In the genomic region with DNA sequence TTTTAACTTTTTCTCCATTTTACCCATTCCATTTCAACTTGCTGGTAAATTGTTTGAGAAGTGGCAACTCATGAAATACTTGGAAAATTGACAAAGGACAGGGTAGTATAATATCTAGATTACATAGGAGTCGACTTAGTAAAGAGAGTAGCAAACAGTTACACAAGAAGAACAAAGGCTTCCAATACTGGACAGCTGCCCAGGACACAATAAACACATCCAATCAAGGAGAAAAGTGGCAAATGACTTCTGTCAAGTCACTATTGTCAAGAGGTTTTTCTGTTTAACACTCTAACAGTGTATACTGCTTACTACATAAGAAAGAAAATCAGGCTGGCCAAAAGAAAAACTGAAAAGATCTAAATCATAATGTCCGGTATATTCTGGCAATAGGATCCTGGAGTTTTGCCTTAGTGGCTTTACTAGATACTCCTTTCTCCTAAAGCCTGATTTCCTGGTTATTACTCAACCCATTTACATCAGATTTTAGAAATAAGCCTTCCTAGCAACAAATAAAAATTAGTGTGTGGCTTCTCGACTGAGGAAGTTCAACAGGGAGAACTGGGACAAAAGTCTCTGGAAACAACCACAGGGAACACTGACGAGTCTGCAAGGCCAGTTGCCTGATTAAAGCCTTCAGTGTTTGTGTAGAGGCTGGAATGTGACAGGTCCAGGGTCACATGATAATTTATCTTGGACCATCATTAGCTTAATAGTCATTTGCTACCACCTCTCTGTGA, we compare ENCODE assay signal across 10 mouse cellular contexts. TPM values are rescaled to one million over a fixed set of nuclear protein-coding genes. Genes with fewer than 3 reads are reported as not detected.
DNase-seq lines count a peak whose midpoint lies in the region; ATAC-seq and TF ChIP-seq lines count a peak whose summit lies in the region.
"Had no signal": no experiment of that assay in that cellular context is flagged by ENCODE, and none has a peak within 500 bp of the region (broad histone marks: within the 10 kb centered on the region; RNA-seq: fewer than 3 reads in every experiment).

No protein-coding gene starts in this region.

- H3K9me3 ChIP-seq in heart, embryonic 14.5 days (ENCODE audit: control insufficient read depth, low read length) = no peaks in the 10 kb centered on the region
- no peaks in the 10 kb centered on the region for H3K9me3 ChIP-seq in E14TG2a.4 (ENCODE audit: low read length)
- H3K9me3 ChIP-seq in liver, embryonic 16.5 days (replicated peaks; ENCODE audit: control insufficient read depth, low read length) = no peaks in the 10 kb centered on the region

- no peaks in the 10 kb centered on the region for H3K36me3 ChIP-seq in heart, embryonic 14.5 days (ENCODE audit: control insufficient read depth, insufficient read depth, low read length)
- H3K36me3 ChIP-seq in E14TG2a.4 (ENCODE audit: insufficient read depth, low read length) = no peaks in the 10 kb centered on the region; the same call in 1 of the 2 replicates
- no peaks in the 10 kb centered on the region for H3K36me3 ChIP-seq in liver, embryonic 16.5 days (ENCODE audit: control insufficient read depth, insufficient read depth)

- WGBS in heart, embryonic 14.5 days = 80% methylated on average over 4 of the region's 4 CpGs
- WGBS in liver, embryonic 16.5 days (ENCODE audit: insufficient replicate concordance) = 61% methylated on average over 4 of the region's 4 CpGs

- intact Hi-C loops in heart, postnatal 14 days (cut with DNase I) = loop anchor here (2.0 to 10.0 kb wide), 2 partner anchors 49 to 207 kb away; no protein-coding TSS in a partner anchor

- no peaks in the 10 kb centered on the region for H3K27me3 ChIP-seq in heart, embryonic 14.5 days (ENCODE audit: control insufficient read depth, insufficient read depth, low read length)
- H3K27me3 ChIP-seq in E14TG2a.4 (ENCODE audit: insufficient read depth, low read length) = no peaks in the 10 kb centered on the region
- H3K27me3 ChIP-seq in liver, embryonic 16.5 days (ENCODE audit: control insufficient read depth, insufficient read depth, low read depth, low read length) = no peaks in the 10 kb centered on the region

- H3K9ac ChIP-seq in heart, embryonic 14.5 days (ENCODE audit: low read length) = no peak overlapping the region
- no peak overlapping the region for H3K9ac ChIP-seq in liver, embryonic 16.5 days (ENCODE audit: low read depth, low read length)

- H3K4me2 ChIP-seq in heart, embryonic 14.5 days (ENCODE audit: low read length) = peak overlapping the region; percentile 79; the same call in 1 of the 2 replicates
- H3K4me2 ChIP-seq in liver, embryonic 16.5 days (ENCODE audit: low read depth, low read length) = peak overlapping the region; percentile 76

- peaks cover 0 to 10% of the 10 kb centered on the region in 2 experiments; a peak in 1 of 4 replicates for H3K4me1 ChIP-seq in heart, embryonic 14.5 days (ENCODE audit: control insufficient read depth in 2 of 2, insufficient read depth in 2 of 2, low read length in 2 of 2)
- H3K4me1 ChIP-seq in E14TG2a.4 (replicated peaks; ENCODE audit: low read depth, low read length) = peaks cover 20% of the 10 kb centered on the region
- H3K4me1 ChIP-seq in liver, embryonic 16.5 days (ENCODE audit: control insufficient read depth, low read depth, low read length) = peaks cover 7% of the 10 kb centered on the region

- no peak for ATAC-seq in heart, embryonic 14.5 days (ENCODE audit: insufficient number of reproducible peaks, insufficient read depth, low FRiP score, low read depth)
- ATAC-seq in liver, embryonic 16.5 days (ENCODE audit: low read depth) = no peak
- no peak for ATAC-seq in granulocyte monocyte progenitor cell, adult 5-6 weeks (replicated peaks; ENCODE audit: poor library complexity, severe bottlenecking)
- ATAC-seq: inflammation-experienced regulatory T-cells, adult 6 months had no signal

- DNase-seq in heart, postnatal 14 days = no peak
- DNase-seq in fat pad, adult 2 months (ENCODE audit: extremely low read depth, low read depth, low spot score) = peak; percentile 87
- no peak for DNase-seq in cerebellum, adult 9-10 months
- no peak for DNase-seq in kidney, postnatal 4 days
- DNase-seq: left cerebral cortex, postnatal 4 days had no signal

- TF ChIP-seq CTCF in E14TG2a.4 (conservative IDR thresholded peaks at IDR 0.05; ENCODE audit: low read length) = no peak

- no peak overlapping the region for H3K27ac ChIP-seq in heart, embryonic 14.5 days (replicated peaks in 1 of 2; ENCODE audit: control insufficient read depth in 1 of 2, insufficient read depth in 1 of 2, low read depth in 2 of 2, low read length in 2 of 2)
- no peak overlapping the region for H3K27ac ChIP-seq in liver, embryonic 16.5 days (ENCODE audit: low read length)

- H3K4me3 ChIP-seq in heart, embryonic 14.5 days (ENCODE audit: control insufficient read depth in 1 of 2, insufficient read depth in 1 of 2, low read depth in 1 of 2, low read length in 2 of 2) = no peak overlapping the region
- 0 out of 2 replicates have a peak overlapping the region, but pooled peaks have one; percentile 83 for H3K4me3 ChIP-seq in E14TG2a.4 (replicated peaks; ENCODE audit: low read length)
- H3K4me3 ChIP-seq in liver, embryonic 16.5 days (ENCODE audit: low read depth, low read length) = 0 out of 2 replicates have a peak overlapping the region, but pooled peaks have one; percentile 8

RNA-seq across cellular contexts. Expression of gene Echdc1, which starts 1.3 kb away (rescaled TPM):
- polyA plus RNA-seq in heart, embryonic 14.5 days (2014; fragmentation: Nextera tagmentation; extraction: Ambion mirVana) = 22.6 and 26.5 TPM in 2 replicates
- 10 to 100 TPM; 28.1 to 28.5 TPM for total RNA-seq in heart, postnatal 14 days (2021)
- polyA plus RNA-seq in liver, embryonic 16.5 days (2015; fragmentation: Nextera tagmentation; extraction: Ambion mirVana) = 18.7 and 19.0 TPM in 2 replicates
- 12.2 and 13.2 TPM in 2 replicates for total RNA-seq in granulocyte monocyte progenitor cell, adult 5-6 weeks (2014; fragmentation: Nextera tagmentation)
- 20.0 and 33.0 TPM in 2 replicates for total RNA-seq in granulocyte monocyte progenitor cell, adult 5-6 weeks (2017)

RNA-seq across cellular contexts. Expression of gene Rnf146, which starts 50.6 kb away (rescaled TPM):
- polyA plus RNA-seq in heart, embryonic 14.5 days (2014; fragmentation: Nextera tagmentation; extraction: Ambion mirVana) = 31.4 and 39.7 TPM in 2 replicates
- 10 to 100 TPM; 53.7 to 59.1 TPM for total RNA-seq in heart, postnatal 14 days (2021)
- 14.8 and 15.8 TPM in 2 replicates for polyA plus RNA-seq in liver, embryonic 16.5 days (2015; fragmentation: Nextera tagmentation; extraction: Ambion mirVana)
- total RNA-seq in granulocyte monocyte progenitor cell, adult 5-6 weeks (2014; fragmentation: Nextera tagmentation) = 19.1 and 26.0 TPM in 2 replicates
- 41.8 and 49.1 TPM in 2 replicates for total RNA-seq in granulocyte monocyte progenitor cell, adult 5-6 weeks (2017)

Comparison
In these comparisons a context has a peak if more than half of its experiments do, and no peak if none do; other contexts are left out.
1. H3K4me3 ChIP-seq: peak in E14TG2a.4 (single experiment) and liver, embryonic 16.5 days (single experiment); none in heart, embryonic 14.5 days (0 of 2).